Mouse (Mus musculus) bone marrow, adult 2 months (tissue): ENCODE results near the gene Exosc8.

Source experiments
- CTCF ChIP-seq: fragments of 200-500 bp; IDR thresholded peaks from 2 replicates; pipeline ENCODE4 v1.5.1; 2011; ENCODE audit warnings: low read length, control low read depth; ENCODE audit not compliant: control insufficient read depth, insufficient read depth
- POLR2A ChIP-seq: fragments of 200-500 bp; IDR thresholded peaks from 2 replicates; pipeline ENCODE4 v1.6.1; 2011; ENCODE audit warnings: low read depth, mild to moderate bottlenecking, control low read depth, low read length, borderline replicate concordance; ENCODE audit not compliant: control insufficient read depth

- no peak for TF ChIP-seq CTCF
- no peak for TF ChIP-seq POLR2A
These were observed 26.1 kb upstream of the Exosc8 start for GRCm38 (mm10) chr3:54761258-54761657.
